Mouse (Mus musculus) kidney, postnatal 0 days (tissue): ENCODE data around the gene Map7d3. TPM values are rescaled to one million over a fixed set of nuclear protein-coding genes. Genes with fewer than 3 reads are reported as not detected.

Experiments
- ATAC-seq: fragments of 200-750 bp; cut with Nextera tagmentation; replicated peaks from 2 replicates; pipeline ENCODE4 v1.8.0; 2017; ENCODE audit warnings: low read depth, moderate number of reproducible peaks, moderate TSS enrichment, moderate library complexity; ENCODE audit not compliant: low FRiP score
- DNase-seq: peaks from one replicate; pipeline ENCODE4 v3.0.0-alpha.2; 2016; ENCODE audit warnings: low spot score
- H3K27ac ChIP-seq: fragments of 300-500 bp; sonication (generic); 2 replicates; pipeline ENCODE4 v1.5.1; 2014; ENCODE audit warnings: mild to moderate bottlenecking
- H3K27me3 ChIP-seq: fragments of 300-500 bp; sonication (generic); 2 replicates; pipeline ENCODE4 v1.6.1; 2014; ENCODE audit warnings: low read length, mixed read lengths; ENCODE audit not compliant: insufficient read depth
- H3K36me3 ChIP-seq: fragments of 300-500 bp; sonication (generic); 2 replicates; pipeline ENCODE4 v1.6.1; 2014; ENCODE audit warnings: low read length, mixed read lengths; ENCODE audit not compliant: insufficient read depth
- H3K4me1 ChIP-seq: fragments of 300-500 bp; sonication (generic); replicated peaks from 2 replicates; pipeline ENCODE4 v1.6.1; 2014; ENCODE audit warnings: antibody characterized with exemption, low read length, mixed read lengths; ENCODE audit not compliant: insufficient read depth
- H3K4me2 ChIP-seq: fragments of 300-500 bp; sonication (generic); 2 replicates; pipeline ENCODE4 v1.6.1; 2014; ENCODE audit warnings: mild to moderate bottlenecking, low read length, moderate library complexity, mixed read lengths
- H3K4me3 ChIP-seq: fragments of 300-500 bp; sonication (generic); replicated peaks from 2 replicates; pipeline ENCODE4 v1.5.1; 2014; ENCODE audit warnings: low read depth, low read length
- H3K9ac ChIP-seq: fragments of 300-500 bp; sonication (generic); 2 replicates; pipeline ENCODE4 v1.6.1; 2014; ENCODE audit warnings: low read depth, low read length
- H3K9me3 ChIP-seq: fragments of 300-500 bp; sonication (generic); replicated peaks from 2 replicates; pipeline ENCODE4 v1.6.1; 2016; ENCODE audit warnings: low read length, inconsistent platforms, mixed read lengths
- CTCF ChIP-seq: IDR thresholded peaks from 2 replicates; pipeline ENCODE4 v1.5.1; 2016; ENCODE audit warnings: antibody characterized with exemption, low read depth, mild to moderate bottlenecking, moderate library complexity
- WGBS: fragments of 180-500 bp; shearing (Covaris S2); extraction: QIAGEN DNeasy Blood & Tissue Kit; methylation state at CpG from one replicate; pipeline ENCODE4 v1.1.7; 2014; 5-methylcytosine and 5-hydroxymethylcytosine counted together
- polyA plus RNA-seq: library from polyadenylated mRNA; unstranded; fragments of >200 nt; fragmentation: Nextera tagmentation; extraction: Ambion mirVana; gene quantifications from 2 replicates; pipeline ENCODE4 v1.2.1, GENCODE M21; 2015

Gene Map7d3
- polyA plus RNA-seq, 1 experiment from 2014 or later = 3.0 TPM

GRCm38 (mm10) chrX:56760257-56760760 lies 61.8 kb downstream of the Map7d3 start:
- no peaks in the 10 kb centered on the region for H3K27me3 ChIP-seq
- no peak for DNase-seq
- no peak for ATAC-seq
- no peaks in the 10 kb centered on the region for H3K36me3 ChIP-seq
- H3K27ac ChIP-seq = no peak overlapping the region
- no peaks in the 10 kb centered on the region for H3K4me1 ChIP-seq
- TF ChIP-seq CTCF = no peak
- H3K4me3 ChIP-seq = no peak overlapping the region
- H3K9me3 ChIP-seq = no peaks in the 10 kb centered on the region
- no peak overlapping the region for H3K9ac ChIP-seq
- no peak overlapping the region for H3K4me2 ChIP-seq
- WGBS = 89% methylated on average over 3 of the region's 3 CpGs

- Histone ChIP-seq H3K9me3 (no peaks in the 10 kb centered on the region), H3K27me3 (no peaks in the 10 kb centered on the region), H3K4me1 (no peaks in the 10 kb centered on the region), H3K4me2 (no peak overlapping the region), H3K36me3 (no peaks in the 10 kb centered on the region), H3K9ac (no peak overlapping the region), H3K4me3 (no peak overlapping the region), H3K27ac (no peak overlapping the region)
- DNase-seq = no peak
- ATAC-seq = no peak
- 80% methylated on average over 7 of the region's 7 CpGs for WGBS
- no peak for TF ChIP-seq CTCF
These were observed 65.8 kb downstream of the Map7d3 start for GRCm38 (mm10) chrX:56756352-56756751.

GRCm38 (mm10) chrX:56755646-56756045 lies 66.5 kb downstream of the Map7d3 start:
- Histone ChIP-seq H3K4me1 (no peaks in the 10 kb centered on the region), H3K27ac (no peak overlapping the region), H3K9ac (no peak overlapping the region), H3K4me3 (no peak overlapping the region), H3K9me3 (no peaks in the 10 kb centered on the region), H3K36me3 (no peaks in the 10 kb centered on the region), H3K27me3 (no peaks in the 10 kb centered on the region), H3K4me2 (no peak overlapping the region)
- ATAC-seq = no peak
- TF ChIP-seq CTCF = peak; percentile 65
- peak; percentile 43 for DNase-seq
- 40% methylated on average over 2 of the region's 2 CpGs for WGBS

GRCm38 (mm10) chrX:56753317-56754289 lies 68.5 kb downstream of the Map7d3 start:
- no peak for TF ChIP-seq CTCF
- Histone ChIP-seq H3K4me1 (no peaks in the 10 kb centered on the region), H3K36me3 (no peaks in the 10 kb centered on the region), H3K9ac (no peak overlapping the region), H3K27me3 (no peaks in the 10 kb centered on the region), H3K4me3 (no peak overlapping the region), H3K27ac (no peak overlapping the region), H3K4me2 (no peak overlapping the region), H3K9me3 (no peaks in the 10 kb centered on the region)
- DNase-seq = peak; percentile 20
- no peak for ATAC-seq
- 77% methylated on average over 8 of the region's 8 CpGs for WGBS

- ATAC-seq = no peak
These were observed 70.0 kb downstream of the Map7d3 start for GRCm38 (mm10) chrX:56752144-56752543.

GRCm38 (mm10) chrX:56751536-56751935 lies 70.6 kb downstream of the Map7d3 start:
- Histone ChIP-seq H3K9ac (no peak overlapping the region), H3K36me3 (no peaks in the 10 kb centered on the region), H3K4me2 (no peak overlapping the region), H3K27me3 (no peaks in the 10 kb centered on the region), H3K27ac (no peak overlapping the region), H3K4me3 (no peak overlapping the region), H3K4me1 (no peaks in the 10 kb centered on the region), H3K9me3 (no peaks in the 10 kb centered on the region)
- DNase-seq (peak; percentile 11), ATAC-seq (no peak)
- peak; percentile 45; the same call in 1 of the 2 replicates for TF ChIP-seq CTCF
- 50% methylated on average over 4 of the region's 4 CpGs for WGBS

More at GRCm38 (mm10) chrX:56752144-56752543, 70.0 kb downstream of the Map7d3 start:
- no peak overlapping the region for H3K4me3 ChIP-seq
- no peaks in the 10 kb centered on the region for H3K9me3 ChIP-seq
- no peak overlapping the region for H3K4me2 ChIP-seq
- no peak for DNase-seq
- H3K36me3 ChIP-seq = no peaks in the 10 kb centered on the region
- WGBS = 72% methylated on average over 6 of the region's 6 CpGs
- H3K9ac ChIP-seq = no peak overlapping the region
- no peaks in the 10 kb centered on the region for H3K4me1 ChIP-seq
- no peak overlapping the region for H3K27ac ChIP-seq
- H3K27me3 ChIP-seq = no peaks in the 10 kb centered on the region
- TF ChIP-seq CTCF = no peak

Other genes with a start within 250 kb of the Map7d3 start
- 20.4 and 21.8 TPM in 2 replicates for gene Mmgt1, start 224.3 kb downstream of the Map7d3 start, polyA plus RNA-seq
- 10.9 and 11.1 TPM in 2 replicates for gene Slc9a6, start 212.6 kb downstream of the Map7d3 start, polyA plus RNA-seq
- 93.3 and 98.5 TPM in 2 replicates for gene Fhl1, start 90.5 kb downstream of the Map7d3 start, polyA plus RNA-seq
- gene Adgrg4, start 47.8 kb upstream of the Map7d3 start, polyA plus RNA-seq = 0.04 TPM in 1 of 2 replicates, not detected in the other
- gene Brs3, start 220.7 kb upstream of the Map7d3 start, polyA plus RNA-seq = not detected in 2 replicates
- 66.8 and 71.2 TPM in 2 replicates for gene Htatsf1, start 231.3 kb upstream of the Map7d3 start, polyA plus RNA-seq